Mouse (Mus musculus): ENCODE results near the gene Cx3cl1. TPM values are rescaled to one million over a fixed set of nuclear protein-coding genes. Genes with fewer than 3 reads are reported as not detected.

Gene Cx3cl1
- polyA plus RNA-seq (2017; shearing (Covaris generic)) = not detected

GRCm38 (mm10) chr8:94771941-94772670 lies at the start of gene Cx3cl1:
Gene Cx3cl1 (plus strand): TSS chr8:94772009.
- ATAC-seq = no peak

GRCm38 (mm10) chr8:94725998-94726397 lies 45.8 kb upstream of the Cx3cl1 start:
- ATAC-seq = no peak

GRCm38 (mm10) chr8:94729301-94729700 lies 42.5 kb upstream of the Cx3cl1 start:
- no peak for ATAC-seq

- no peak for ATAC-seq
Observed at GRCm38 (mm10) chr8:94733821-94734465, 37.9 kb upstream of the Cx3cl1 start.

GRCm38 (mm10) chr8:94734735-94735350 lies 37.0 kb upstream of the Cx3cl1 start:
- no peak for ATAC-seq

GRCm38 (mm10) chr8:94735426-94736094 lies 36.2 kb upstream of the Cx3cl1 start:
- no peak for ATAC-seq

GRCm38 (mm10) chr8:94739829-94740228 lies 32.0 kb upstream of the Cx3cl1 start:
- ATAC-seq = no peak

GRCm38 (mm10) chr8:94740591-94740990 lies 31.2 kb upstream of the Cx3cl1 start:
- ATAC-seq = no peak

- no peak for ATAC-seq
Observed at GRCm38 (mm10) chr8:94741726-94742125, 30.1 kb upstream of the Cx3cl1 start.

- ATAC-seq = no peak
Observed at GRCm38 (mm10) chr8:94744484-94744883, 27.3 kb upstream of the Cx3cl1 start.

- no peak for ATAC-seq
Observed at GRCm38 (mm10) chr8:94744972-94745371, 26.8 kb upstream of the Cx3cl1 start.

- no peak for ATAC-seq
Observed at GRCm38 (mm10) chr8:94745476-94746184, 26.2 kb upstream of the Cx3cl1 start, which contains the start of gene Ccl22. Gene Ccl22 (plus strand): TSS chr8:94745590.

GRCm38 (mm10) chr8:94746832-94747231 lies 25.0 kb upstream of the Cx3cl1 start:
- ATAC-seq = no peak

GRCm38 (mm10) chr8:94748363-94748762 lies 23.4 kb upstream of the Cx3cl1 start:
- no peak for ATAC-seq

GRCm38 (mm10) chr8:94749942-94750341 lies 21.9 kb upstream of the Cx3cl1 start:
- ATAC-seq = no peak

GRCm38 (mm10) chr8:94751023-94751849 lies 20.6 kb upstream of the Cx3cl1 start:
- ATAC-seq = no peak

- ATAC-seq = no peak
Observed at GRCm38 (mm10) chr8:94754006-94754405, 17.8 kb upstream of the Cx3cl1 start.

GRCm38 (mm10) chr8:94754486-94754885 lies 17.3 kb upstream of the Cx3cl1 start:
- no peak for ATAC-seq

- ATAC-seq = no peak
Observed at GRCm38 (mm10) chr8:94767035-94767434, 4.8 kb upstream of the Cx3cl1 start.

GRCm38 (mm10) chr8:94770945-94771344 lies 864 bp upstream of the Cx3cl1 start:
- no peak for ATAC-seq

- no peak for ATAC-seq
Observed at GRCm38 (mm10) chr8:94773048-94773447, 1.2 kb downstream of the Cx3cl1 start.
